Mouse (Mus musculus): ENCODE data around the gene Sbno1. TPM values are rescaled to one million over a fixed set of nuclear protein-coding genes. Genes with fewer than 3 reads are reported as not detected.

Sbno1 gene
- total RNA-seq, 1 experiment from 2014 or later = 90.7 TPM

DNA sequence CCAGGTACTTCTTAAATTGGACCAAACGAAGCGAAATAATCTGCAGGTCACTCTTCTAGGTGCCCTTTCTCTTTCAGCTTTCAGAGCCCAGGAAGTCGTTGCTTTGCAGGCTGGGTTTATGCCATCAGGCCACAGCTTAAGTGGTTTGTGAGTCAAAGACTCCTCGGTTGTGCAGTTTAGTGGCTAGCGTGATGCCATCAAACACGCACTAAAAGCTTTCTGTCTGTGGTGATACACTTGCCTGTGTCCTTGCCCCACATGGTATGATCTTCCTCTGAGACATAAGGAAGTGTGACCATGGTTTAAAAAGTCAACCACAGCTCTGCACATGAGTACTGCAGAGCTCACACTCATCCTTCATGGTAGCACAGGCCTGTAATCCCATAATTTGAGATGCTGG is 95.7 kb downstream of the Sbno1 start:
- DNase-seq = no peak

DNA sequence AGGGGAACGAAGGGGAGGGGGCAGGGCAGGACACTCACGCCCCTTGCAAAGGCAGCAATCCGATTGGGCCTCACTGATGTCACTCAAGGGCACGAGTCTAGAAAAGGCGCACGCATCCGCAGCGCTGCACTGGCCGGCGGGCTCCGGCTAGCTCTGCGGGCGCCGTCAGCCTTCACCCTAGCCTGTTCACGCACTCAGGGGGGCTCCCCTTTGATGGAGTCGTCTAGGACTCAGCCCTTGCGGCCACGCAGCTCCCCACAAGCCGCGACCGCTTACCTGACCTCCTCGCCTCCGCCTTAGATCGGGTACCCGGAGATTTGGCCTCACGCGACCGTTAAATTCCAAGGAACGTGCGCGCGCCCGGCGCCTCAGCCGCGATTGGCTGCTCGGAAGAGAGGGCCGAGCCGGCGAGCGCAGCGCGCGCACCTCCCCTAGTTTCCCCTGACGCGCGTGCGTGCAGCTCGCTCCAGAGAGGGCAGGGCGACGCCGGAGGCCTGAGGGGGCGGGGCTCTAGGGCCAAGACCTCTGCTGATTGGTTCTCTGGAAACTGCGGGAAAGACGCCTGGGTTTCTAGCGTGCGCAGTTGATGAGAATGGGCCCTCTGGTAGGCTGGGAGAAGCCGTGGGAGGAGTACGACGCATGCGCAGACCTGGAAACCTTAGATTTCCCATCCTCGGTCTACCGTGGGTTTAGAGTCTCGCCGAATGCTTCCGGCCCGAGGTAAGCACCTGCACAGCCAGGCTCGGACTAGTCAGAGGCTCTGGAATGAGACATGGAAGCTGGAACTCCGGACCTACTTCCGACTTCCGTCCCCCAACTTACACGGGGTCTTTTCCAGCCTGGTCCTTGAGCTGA is 98.1 kb downstream of the Sbno1 start, which contains the start of the genes Mphosph9 and 2810006K23Rik:
Gene Mphosph9, minus strand, starts transcription at position 463 of the 855 bp plus-strand sequence.
Gene 2810006K23Rik, plus strand, starts transcription at position 580 of the 855 bp plus-strand sequence.
- DNase-seq = peak; percentile 100

DNA sequence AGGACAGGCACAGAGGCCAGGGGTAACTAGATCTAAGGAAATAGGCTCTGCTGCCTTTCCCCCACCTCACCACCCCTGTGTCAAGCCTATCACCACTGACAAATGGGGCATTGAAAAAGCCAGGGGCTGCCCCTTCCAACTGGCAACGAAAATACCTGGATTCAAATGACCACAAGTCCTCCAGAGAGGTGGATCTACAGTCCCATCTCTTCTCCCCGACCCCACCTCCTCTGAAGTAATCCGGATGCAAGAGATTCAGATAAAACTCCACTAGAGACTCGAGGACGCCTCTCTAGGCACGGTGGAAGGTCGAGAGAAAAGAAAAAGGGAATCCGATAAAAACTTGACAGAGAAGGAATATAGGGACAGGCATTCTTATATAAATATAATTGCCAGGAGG is 99.0 kb downstream of the Sbno1 start:
- no peak for DNase-seq

Small RNAs within 50 kb of the gene (microRNA-seq; reads per million reads assigned to microRNA genes)
- gene Gm27486 = 3.0 to 3.4 reads per million in 2 experiments

Other genes starting within 250 kb of the Sbno1 start
- 48.8 and 51.8 TPM in 2 replicates for gene Pitpnm2, start 176.2 kb downstream of the Sbno1 start, total RNA-seq (2021)
- gene Mphosph9, start 98.0 kb downstream of the Sbno1 start, total RNA-seq (2021) = 6.6 and 7.7 TPM in 2 replicates
- 12.9 and 13.7 TPM in 2 replicates for gene 2810006K23Rik, start 97.9 kb downstream of the Sbno1 start, total RNA-seq (2021)
- 143 and 159 TPM in 2 replicates for gene Cdk2ap1, start 62.9 kb downstream of the Sbno1 start, total RNA-seq (2021)
- 146 and 162 TPM in 2 replicates for gene Kmt5a, start 13.9 kb upstream of the Sbno1 start, total RNA-seq (2021)
- gene Rilpl2, start 52.4 kb upstream of the Sbno1 start, total RNA-seq (2021) = 21.2 and 23.9 TPM in 2 replicates
- 13.4 and 18.4 TPM in 2 replicates for gene Snrnp35, start 57.1 kb upstream of the Sbno1 start, total RNA-seq (2021)
- 15.8 and 18.1 TPM in 2 replicates for gene Rilpl1, start 105.4 kb upstream of the Sbno1 start, total RNA-seq (2021)
- 200 and 212 TPM in 2 replicates for gene Tmed2, start 114.7 kb upstream of the Sbno1 start, total RNA-seq (2021)
- gene Ddx55, start 126.9 kb upstream of the Sbno1 start, total RNA-seq (2021) = 12.0 and 16.3 TPM in 2 replicates
- gene Eif2b1, start 153.1 kb upstream of the Sbno1 start, total RNA-seq (2021) = 42.9 and 51.2 TPM in 2 replicates
- gene Gtf2h3, start 153.1 kb upstream of the Sbno1 start, total RNA-seq (2021) = 35.6 and 35.7 TPM in 2 replicates
- gene Atp6v0a2, start 202.6 kb upstream of the Sbno1 start, total RNA-seq (2021) = 55.2 and 60.1 TPM in 2 replicates